Mouse (Mus musculus) stomach, embryonic 16.5 days (tissue): ENCODE results near the gene Igdcc3. TPM values are rescaled to one million over a fixed set of nuclear protein-coding genes. Genes with fewer than 3 reads are reported as not detected.
A peak's percentile ranks its signal among the peaks of the same experiment; 100 is the strongest.

ENCODE experiments used
- ATAC-seq: fragments of 200-750 bp; cut with Nextera tagmentation; 2 replicates; pipeline ENCODE4 v1.8.0; 2017; ENCODE audit warnings: moderate number of reproducible peaks, moderate TSS enrichment; ENCODE audit not compliant: insufficient read depth, low FRiP score
- H3K27ac ChIP-seq: fragments of 300-500 bp; sonication (generic); 2 replicates; pipeline ENCODE4 v1.5.1; 2014; ENCODE audit warnings: low read length
- H3K27me3 ChIP-seq: fragments of 300-500 bp; sonication (generic); 2 replicates; pipeline ENCODE4 v1.6.1; 2014; ENCODE audit warnings: low read length, control low read depth, mixed read lengths; ENCODE audit not compliant: control insufficient read depth, insufficient read depth
- H3K36me3 ChIP-seq: fragments of 300-500 bp; sonication (generic); 2 replicates; pipeline ENCODE4 v1.6.1; 2014; ENCODE audit warnings: low read length; ENCODE audit not compliant: control insufficient read depth, insufficient read depth
- H3K4me1 ChIP-seq: fragments of 300-500 bp; sonication (generic); 2 replicates; pipeline ENCODE4 v1.6.1; 2014; ENCODE audit warnings: low read length, control low read depth, mixed read lengths; ENCODE audit not compliant: control insufficient read depth, insufficient read depth
- H3K4me2 ChIP-seq: fragments of 300-500 bp; sonication (generic); 2 replicates; pipeline ENCODE4 v1.6.1; 2014; ENCODE audit warnings: low read depth, low read length, mixed read lengths
- H3K4me3 ChIP-seq: fragments of 300-500 bp; sonication (generic); replicated peaks from 2 replicates; pipeline ENCODE4 v1.5.1; 2014; ENCODE audit warnings: mild to moderate bottlenecking, low read length
- H3K9ac ChIP-seq: fragments of 300-500 bp; sonication (generic); 2 replicates; pipeline ENCODE4 v1.6.1; 2014; ENCODE audit warnings: low read length
- H3K9me3 ChIP-seq: fragments of 300-500 bp; sonication (generic); replicated peaks from 2 replicates; pipeline ENCODE4 v1.6.1; 2016; ENCODE audit warnings: low read length, control low read depth; ENCODE audit not compliant: control insufficient read depth
- WGBS: fragments of 180-500 bp; shearing (Covaris S2); extraction: QIAGEN DNeasy Blood & Tissue Kit; methylation state at CpG from one replicate; pipeline ENCODE4 v1.1.7; 2014; 5-methylcytosine and 5-hydroxymethylcytosine counted together
- polyA plus RNA-seq: library from polyadenylated mRNA; unstranded; fragments of >200 nt; fragmentation: Nextera tagmentation; extraction: Ambion mirVana; gene quantifications from 2 replicates; pipeline ENCODE4 v1.2.1, GENCODE M21; 2015

Igdcc3 gene
- polyA plus RNA-seq, 1 experiment from 2014 or later: 0.44 TPM

DNA sequence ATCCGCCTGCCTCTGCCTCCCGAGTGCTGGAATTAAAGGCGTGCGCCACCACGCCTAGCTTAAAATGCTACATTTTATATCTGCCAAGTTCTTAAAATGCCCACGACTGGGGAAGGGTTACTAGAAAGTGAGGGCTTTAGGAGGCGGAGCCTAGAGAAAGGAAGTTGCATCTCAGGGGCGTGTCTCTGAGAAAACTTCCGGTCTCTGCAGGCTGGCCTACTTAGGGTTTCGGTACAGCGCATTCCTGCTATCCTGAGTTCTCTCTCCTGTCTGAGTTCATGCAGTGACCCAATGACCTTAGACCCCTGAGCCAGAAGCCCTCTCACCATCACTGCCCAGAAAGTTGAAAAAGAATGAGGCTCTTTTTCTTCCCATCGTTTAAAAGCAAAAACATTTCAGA lies 52.2 kb downstream of the Igdcc3 start:
- Histone ChIP-seq H3K27ac (no peak overlapping the region), H3K36me3 (no peaks in the 10 kb centered on the region), H3K4me2 (no peak overlapping the region), H3K27me3 (no peaks in the 10 kb centered on the region), H3K9ac (no peak overlapping the region), H3K4me3 (no peak overlapping the region), H3K4me1 (peaks cover 26% of the 10 kb centered on the region), H3K9me3 (no peaks in the 10 kb centered on the region)
- WGBS: 68% methylated on average over 12 of the region's 12 CpGs
- no peak for ATAC-seq

GRCm38 (mm10) chr9:65195053-65195452 lies 54.1 kb downstream of the Igdcc3 start, which contains the start of gene Parp16:
Parp16 (plus strand) TSS chr9:65195353.
- WGBS: 76% methylated on average over 4 of the region's 4 CpGs
- Histone ChIP-seq H3K9ac (peak within 1 kb of the TSS; percentile 53), H3K9me3 (no peaks in the 10 kb centered on the region), H3K27ac (peak within 1 kb of the TSS; percentile 95), H3K36me3 (no peaks in the 10 kb centered on the region), H3K4me3 (no peak within 1 kb of the TSS), H3K27me3 (no peaks in the 10 kb centered on the region), H3K4me1 (peaks cover 26% of the 10 kb centered on the region), H3K4me2 (peak within 1 kb of the TSS; percentile 23)
- ATAC-seq: no peak

DNA sequence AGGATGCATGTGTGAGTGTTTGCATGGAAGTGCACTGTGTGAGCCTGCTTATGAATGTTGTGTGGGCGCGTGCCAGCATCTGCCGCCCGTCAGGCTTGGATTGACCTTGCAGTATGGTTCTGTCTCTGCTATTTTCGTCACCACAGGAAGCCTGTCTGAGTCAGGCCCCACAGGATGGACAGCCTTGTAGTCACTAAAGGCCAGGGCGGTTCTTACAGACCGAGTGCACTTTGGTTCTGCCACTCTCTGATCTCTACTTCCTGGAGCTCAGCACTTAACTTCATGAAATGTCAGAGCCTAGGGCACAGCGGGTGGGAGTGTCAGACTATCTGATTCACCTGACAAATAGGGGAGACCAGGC lies 54.6 kb downstream of the Igdcc3 start:
- H3K27ac ChIP-seq: peak overlapping the region; percentile 95
- WGBS: 23% methylated on average over 8 of the region's 8 CpGs
- H3K4me3 ChIP-seq: no peak overlapping the region
- H3K4me2 ChIP-seq: peak overlapping the region; percentile 23
- no peaks in the 10 kb centered on the region for H3K9me3 ChIP-seq
- ATAC-seq: peak; percentile 13; the same call in 1 of the 2 replicates
- peaks cover 26% of the 10 kb centered on the region for H3K4me1 ChIP-seq
- peak overlapping the region; percentile 53; the same call in 1 of the 2 replicates for H3K9ac ChIP-seq
- H3K36me3 ChIP-seq: no peaks in the 10 kb centered on the region
- H3K27me3 ChIP-seq: no peaks in the 10 kb centered on the region

DNA sequence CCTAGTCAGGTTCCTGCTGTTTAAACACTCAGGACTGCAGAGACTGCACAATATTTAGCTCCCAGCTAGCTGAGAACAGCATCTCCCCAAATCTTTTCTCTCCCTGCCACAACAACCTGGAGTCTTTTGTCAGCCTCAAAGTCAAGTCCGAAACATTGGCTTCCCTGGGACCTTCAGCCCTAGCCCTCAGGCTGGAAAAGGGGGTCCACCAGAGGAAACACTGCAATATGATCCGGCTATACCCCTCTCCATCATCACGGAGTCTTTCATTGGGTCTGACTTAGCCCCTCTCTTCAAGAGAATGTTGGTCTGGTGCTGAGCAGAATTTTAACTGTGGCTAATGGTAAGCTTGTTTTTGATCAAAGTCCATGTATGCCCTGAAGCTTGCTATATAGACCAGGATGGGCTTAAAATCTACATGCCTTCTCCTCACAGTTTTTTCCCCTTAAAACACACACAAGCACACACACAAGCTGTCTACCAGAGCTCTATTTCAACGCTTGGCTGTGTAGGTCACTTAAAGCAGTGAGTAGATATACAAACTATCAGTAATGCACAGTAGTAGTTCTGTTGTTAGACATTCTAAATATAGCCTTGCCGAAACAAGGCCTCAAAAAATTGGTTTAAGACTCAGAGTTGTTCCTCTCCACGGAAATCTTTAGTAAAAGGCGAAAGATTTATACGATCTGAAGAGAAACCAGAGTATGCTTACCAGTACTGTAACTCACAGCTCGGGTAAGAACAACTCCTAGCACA lies 55.2 kb downstream of the Igdcc3 start:
- Histone ChIP-seq H3K27me3 (no peaks in the 10 kb centered on the region), H3K4me1 (peaks cover 25% of the 10 kb centered on the region), H3K4me3 (peak overlapping the region; percentile 19), H3K9ac (peak overlapping the region; percentile 53), H3K36me3 (no peaks in the 10 kb centered on the region), H3K27ac (peak overlapping the region; percentile 95), H3K9me3 (no peaks in the 10 kb centered on the region), H3K4me2 (peak overlapping the region; percentile 38)
- WGBS: 2% methylated on average over 9 of the region's 9 CpGs
- peak; percentile 88 for ATAC-seq

- H3K4me3 ChIP-seq: peak overlapping the region; percentile 19
- H3K4me1 ChIP-seq: peaks cover 19% of the 10 kb centered on the region
- no peak overlapping the region for H3K9ac ChIP-seq
- no peaks in the 10 kb centered on the region for H3K27me3 ChIP-seq
- H3K9me3 ChIP-seq: no peaks in the 10 kb centered on the region
- no peaks in the 10 kb centered on the region for H3K36me3 ChIP-seq
- WGBS: 16% methylated on average over 26 of the region's 26 CpGs
- H3K27ac ChIP-seq: peak overlapping the region; percentile 95
- peak; percentile 87 for ATAC-seq
- peak overlapping the region; percentile 38 for H3K4me2 ChIP-seq
These were observed 56.0 kb downstream of the Igdcc3 start for GRCm38 (mm10) chr9:65196738-65197569.

GRCm38 (mm10) chr9:65197826-65198225 lies 56.8 kb downstream of the Igdcc3 start:
- ATAC-seq: no peak
- H3K9me3 ChIP-seq: no peaks in the 10 kb centered on the region
- no peak overlapping the region for H3K4me2 ChIP-seq
- H3K36me3 ChIP-seq: no peaks in the 10 kb centered on the region
- peaks cover 18% of the 10 kb centered on the region for H3K4me1 ChIP-seq
- 78% methylated on average over 6 of the region's 6 CpGs for WGBS
- H3K9ac ChIP-seq: no peak overlapping the region; the same call in 1 of the 2 replicates
- H3K27me3 ChIP-seq: no peaks in the 10 kb centered on the region
- no peak overlapping the region for H3K27ac ChIP-seq
- H3K4me3 ChIP-seq: no peak overlapping the region

- Histone ChIP-seq H3K9me3 (no peaks in the 10 kb centered on the region), H3K9ac (peak overlapping the region; percentile 0; the same call in 1 of the 2 replicates), H3K4me2 (no peak overlapping the region), H3K4me1 (peaks cover 18% of the 10 kb centered on the region), H3K4me3 (no peak overlapping the region), H3K36me3 (no peaks in the 10 kb centered on the region), H3K27me3 (no peaks in the 10 kb centered on the region), H3K27ac (peak overlapping the region; percentile 3)
- ATAC-seq: no peak
- 41% methylated on average over 7 of the region's 7 CpGs for WGBS
These were observed 58.7 kb downstream of the Igdcc3 start for GRCm38 (mm10) chr9:65199723-65200122.

- H3K36me3 ChIP-seq: no peaks in the 10 kb centered on the region
- H3K27ac ChIP-seq: peak overlapping the region; percentile 57; the same call in 1 of the 2 replicates
- no peaks in the 10 kb centered on the region for H3K9me3 ChIP-seq
- no peak overlapping the region for H3K4me2 ChIP-seq
- no peak for ATAC-seq
- 71% methylated on average over 1 of the region's 1 CpGs for WGBS
- peaks cover 10% of the 10 kb centered on the region for H3K4me1 ChIP-seq
- H3K4me3 ChIP-seq: no peak overlapping the region
- no peak overlapping the region for H3K9ac ChIP-seq
- no peaks in the 10 kb centered on the region for H3K27me3 ChIP-seq
These were observed 59.6 kb downstream of the Igdcc3 start for GRCm38 (mm10) chr9:65200606-65201005.

- H3K4me3 ChIP-seq: no peak overlapping the region
- peak overlapping the region; percentile 57 for H3K27ac ChIP-seq
These were observed 60.0 kb downstream of the Igdcc3 start for GRCm38 (mm10) chr9:65201021-65201380.

More at GRCm38 (mm10) chr9:65201021-65201380, 60.0 kb downstream of the Igdcc3 start:
- Histone ChIP-seq H3K36me3 (no peaks in the 10 kb centered on the region), H3K9ac (no peak overlapping the region), H3K4me1 (peaks cover 6% of the 10 kb centered on the region), H3K4me2 (no peak overlapping the region), H3K27me3 (no peaks in the 10 kb centered on the region), H3K9me3 (no peaks in the 10 kb centered on the region)
- ATAC-seq: no peak
- WGBS: 38% methylated on average over 3 of the region's 3 CpGs
